Mouse (Mus musculus) bone marrow, adult 2 months (tissue): ENCODE results near the gene Snrpd2. TPM values are rescaled to one million over a fixed set of nuclear protein-coding genes. Genes with fewer than 3 reads are reported as not detected.

Experiments
- H3K27ac ChIP-seq: fragments of 200-500 bp; 2 replicates; pipeline ENCODE4 v1.5.1; 2012; ENCODE audit warnings: low read depth, mild to moderate bottlenecking, control low read depth, inconsistent platforms, low read length; ENCODE audit not compliant: control insufficient read depth, poor library complexity, insufficient read depth
- H3K4me1 ChIP-seq: fragments of 200-500 bp; 2 replicates; pipeline ENCODE4 v1.6.1; 2011; ENCODE audit warnings: low read length; ENCODE audit not compliant: control insufficient read depth, insufficient read depth
- H3K4me3 ChIP-seq: fragments of 200-500 bp; replicated peaks from 2 replicates; pipeline ENCODE3; 2011; ENCODE audit warnings: mild to moderate bottlenecking, low read depth, low read length, control low read depth; ENCODE audit not compliant: control insufficient read depth
- CTCF ChIP-seq: fragments of 200-500 bp; IDR thresholded peaks from 2 replicates; pipeline ENCODE4 v1.5.1; 2011; ENCODE audit warnings: low read length, control low read depth; ENCODE audit not compliant: control insufficient read depth, insufficient read depth
- POLR2A ChIP-seq: fragments of 200-500 bp; IDR thresholded peaks from 2 replicates; pipeline ENCODE4 v1.6.1; 2011; ENCODE audit warnings: low read depth, mild to moderate bottlenecking, control low read depth, low read length, borderline replicate concordance; ENCODE audit not compliant: control insufficient read depth
- WGBS: fragments of 180-500 bp; shearing (Covaris S2); methylation state at CpG from one replicate; pipeline ENCODE4 v1.1.7; 2018; 5-methylcytosine and 5-hydroxymethylcytosine counted together
- polyA plus RNA-seq: library from polyadenylated mRNA; stranded (reverse); fragments of >200 nt; gene quantifications from 2 replicates; pipeline ENCODE4 v1.2.4, GENCODE M21; 2011; ENCODE audit warnings: low replicate concordance; ENCODE audit not compliant: missing spikeins, insufficient read depth, insufficient read length

Gene Snrpd2
- polyA plus RNA-seq, 1 experiment, result 56.3 TPM

DNA sequence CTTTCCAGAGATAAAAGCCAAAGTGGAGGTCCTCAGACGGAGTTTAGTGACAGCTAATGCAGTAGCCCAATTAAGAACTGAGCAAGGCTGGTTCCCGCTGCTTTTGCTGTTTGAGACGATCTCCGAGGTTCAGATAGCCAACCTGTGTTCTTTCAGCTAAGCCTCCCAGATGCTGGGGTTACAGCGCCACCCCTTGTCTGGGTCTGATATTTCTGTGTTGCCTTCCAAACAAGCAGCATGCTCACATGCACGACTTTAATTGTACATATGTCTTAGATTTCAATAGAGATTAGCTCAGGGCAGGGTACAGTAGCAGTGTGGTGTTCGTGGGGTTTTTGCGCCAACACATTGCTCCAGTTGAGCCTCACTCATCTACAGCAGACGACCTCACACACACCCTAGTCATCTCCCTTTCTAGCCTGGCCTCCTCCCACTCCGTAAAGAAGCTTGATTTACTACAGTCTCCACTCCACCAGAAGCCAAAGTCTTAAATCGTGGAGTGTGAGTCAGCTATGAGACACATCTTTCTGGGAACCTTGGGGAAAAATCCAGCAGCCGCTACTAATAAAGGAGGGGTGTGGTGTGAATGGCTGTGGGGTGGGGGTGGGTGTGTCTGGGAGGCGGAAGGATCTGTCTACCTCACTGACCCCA lies 6.4 kb downstream of the Snrpd2 start:
- WGBS, result 69% methylated on average over 13 of the region's 13 CpGs

DNA sequence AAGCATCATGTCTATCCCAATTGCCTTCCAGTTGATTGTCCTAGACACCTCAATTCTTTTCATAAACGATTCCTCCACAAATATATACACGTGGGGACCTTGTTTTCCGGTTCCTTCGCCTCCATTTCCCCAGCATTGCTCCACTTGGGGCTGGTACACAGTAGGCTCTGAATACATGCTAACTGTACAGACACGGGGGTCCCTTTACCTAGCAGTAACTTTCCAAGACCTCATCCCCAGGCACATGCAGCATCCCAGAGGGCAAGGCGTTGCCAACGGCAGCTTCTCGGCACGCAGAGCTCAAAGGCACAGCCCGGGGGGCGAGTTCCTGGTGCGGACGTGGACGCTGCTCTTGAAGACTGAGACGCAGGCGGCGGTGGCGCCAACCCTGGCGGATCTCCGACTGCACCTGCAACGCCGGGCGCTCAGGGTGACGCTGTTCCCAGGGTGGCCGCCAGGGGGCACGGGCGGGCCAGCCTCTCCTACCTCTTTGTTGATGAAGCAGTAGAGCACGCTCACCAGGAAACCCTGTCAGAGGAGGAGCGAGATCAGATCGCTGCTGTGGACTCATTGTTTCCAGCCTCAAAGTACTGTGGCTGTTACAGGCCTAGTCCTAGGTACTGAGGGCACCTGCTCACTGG lies 7.8 kb downstream of the Snrpd2 start:
- peak; percentile 34; the same call in 1 of the 2 replicates for TF ChIP-seq POLR2A
- TF ChIP-seq CTCF, result peak; percentile 89
- Histone ChIP-seq H3K4me3 (no peak overlapping the region), H3K4me1 (no peaks in the 10 kb centered on the region), H3K27ac (no peak overlapping the region)
- 3% methylated on average over 30 of the region's 30 CpGs for WGBS

More for the DNA sequence above, 6.4 kb downstream of the Snrpd2 start:
- Histone ChIP-seq H3K4me1 (no peaks in the 10 kb centered on the region), H3K27ac (no peak overlapping the region), H3K4me3 (no peak overlapping the region)
- TF ChIP-seq CTCF (no peak), POLR2A (no peak)

- H3K4me1 ChIP-seq, result no peaks in the 10 kb centered on the region
- WGBS, result 77% methylated on average over 11 of the region's 11 CpGs
- TF ChIP-seq CTCF, result no peak
- TF ChIP-seq POLR2A, result no peak
Measured at GRCm38 (mm10) chr7:19158601-19159000, 9.1 kb downstream of the Snrpd2 start.

GRCm38 (mm10) chr7:19159411-19159810 lies 9.9 kb downstream of the Snrpd2 start:
- Histone ChIP-seq H3K4me1 (no peaks in the 10 kb centered on the region), H3K27ac (no peak overlapping the region), H3K4me3 (no peak overlapping the region)
- WGBS, result 27% methylated on average over 18 of the region's 18 CpGs
- TF ChIP-seq POLR2A, result no peak
- TF ChIP-seq CTCF, result no peak

More at GRCm38 (mm10) chr7:19158601-19159000, 9.1 kb downstream of the Snrpd2 start:
- Histone ChIP-seq H3K27ac (no peak overlapping the region), H3K4me3 (no peak overlapping the region)

DNA sequence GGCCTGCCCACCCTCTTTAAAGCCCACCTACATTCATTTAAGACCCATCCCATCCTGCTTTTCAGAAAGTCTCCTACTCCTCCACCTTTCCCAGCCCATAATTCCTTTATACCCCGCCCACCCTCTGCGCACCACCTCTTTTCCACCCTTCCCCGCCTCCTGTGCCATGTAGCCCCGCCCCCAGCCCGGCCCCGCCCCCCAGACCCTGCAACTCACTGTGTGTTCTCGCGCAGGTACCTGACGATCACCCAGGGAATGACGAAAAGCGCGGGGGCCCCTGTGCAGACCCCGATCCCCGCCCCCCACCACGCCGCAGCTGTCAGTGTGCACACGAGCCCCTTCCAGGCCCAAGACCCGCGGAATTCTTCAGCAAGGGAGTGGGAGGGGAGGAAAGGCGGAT lies 10.6 kb downstream of the Snrpd2 start:
- Histone ChIP-seq H3K4me1 (no peaks in the 10 kb centered on the region), H3K27ac (no peak overlapping the region), H3K4me3 (no peak overlapping the region)
- TF ChIP-seq CTCF, result no peak
- TF ChIP-seq POLR2A, result no peak
- WGBS, result 3% methylated on average over 20 of the region's 20 CpGs

DNA sequence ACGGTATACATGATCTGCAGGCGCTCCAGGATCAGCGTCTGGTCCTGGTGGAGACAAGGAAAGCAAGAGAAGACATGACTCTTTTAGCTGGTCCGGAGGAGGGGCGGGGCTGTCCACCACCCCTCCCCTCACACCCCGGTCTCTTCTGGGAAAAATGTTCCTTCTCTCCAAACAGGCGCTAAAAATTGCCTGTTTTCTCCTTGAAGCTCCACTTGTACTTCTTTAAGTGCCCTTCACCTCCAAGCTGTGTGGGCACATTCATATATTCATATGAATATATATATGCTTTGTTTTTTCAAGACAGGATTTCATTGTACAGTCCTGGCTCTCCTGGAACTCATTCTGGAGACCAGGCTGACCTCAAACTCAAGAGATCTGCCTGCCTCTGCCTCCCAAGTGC lies 13.4 kb downstream of the Snrpd2 start:
- Histone ChIP-seq H3K27ac (no peak overlapping the region), H3K4me1 (no peaks in the 10 kb centered on the region), H3K4me3 (no peak overlapping the region)
- TF ChIP-seq CTCF (no peak), POLR2A (no peak)
- WGBS, result 82% methylated on average over 7 of the region's 7 CpGs

GRCm38 (mm10) chr7:19163752-19164151 lies 14.2 kb downstream of the Snrpd2 start:
- H3K27ac ChIP-seq, result no peak overlapping the region
- no peak overlapping the region for H3K4me3 ChIP-seq
- WGBS, result 49% methylated on average over 12 of the region's 12 CpGs
- no peaks in the 10 kb centered on the region for H3K4me1 ChIP-seq
- TF ChIP-seq POLR2A, result no peak
- no peak for TF ChIP-seq CTCF

DNA sequence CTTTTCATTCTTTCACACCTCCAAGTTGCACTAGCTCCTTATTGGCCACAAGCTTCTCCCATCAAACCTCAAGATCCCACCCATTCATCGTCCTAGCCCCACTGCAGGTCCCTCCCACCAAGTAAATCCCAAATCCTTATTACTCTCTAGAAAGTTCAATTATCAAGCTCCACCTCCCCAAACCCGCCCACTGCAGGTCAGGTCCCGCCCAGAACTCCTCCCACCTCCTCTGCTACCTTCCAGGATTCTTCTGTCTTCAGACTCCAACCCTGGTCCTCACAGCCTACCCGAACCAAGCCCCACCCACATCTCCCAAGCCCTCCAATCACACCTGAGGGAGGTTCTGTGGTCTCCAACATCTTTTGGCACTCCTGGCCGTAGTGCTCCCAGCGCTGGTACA lies 14.7 kb downstream of the Snrpd2 start:
- Histone ChIP-seq H3K4me3 (no peak overlapping the region), H3K4me1 (peaks cover under 1% of the 10 kb centered on the region; the same call in 1 of the 2 replicates), H3K27ac (no peak overlapping the region)
- WGBS, result 4% methylated on average over 6 of the region's 6 CpGs
- no peak for TF ChIP-seq POLR2A
- no peak for TF ChIP-seq CTCF
